9 mouse cellular contexts compared by ENCODE assay signal in genomic region chr4:54927321-54928062, GRCm38 (mm10). TPM values are rescaled to one million over a fixed set of nuclear protein-coding genes. Genes with fewer than 3 reads are reported as not detected.
DNase-seq lines count a peak whose midpoint lies in the region; ATAC-seq and TF ChIP-seq lines count a peak whose summit lies in the region.
"Not testable (repeated sequence)": the region's sequence is repeated elsewhere in the genome, so short reads cannot be mapped to it uniquely, and the experiment has no call there.
"Had no signal": no experiment of that assay in that cellular context is flagged by ENCODE, and none has a peak within 500 bp of the region (broad histone marks: within the 10 kb centered on the region; RNA-seq: fewer than 3 reads in every experiment).

No protein-coding gene starts in this region.

- not testable (repeated sequence) for H3K9ac ChIP-seq in ES-E14 (ENCODE audit: insufficient read depth, low read depth, low read length, poor library complexity, severe bottlenecking); embryonic facial prominence, embryonic 14.5 days (ENCODE audit: low read depth, low read length); limb, embryonic 14.5 days (ENCODE audit: low read depth, low read length, severe bottlenecking)

- in situ Hi-C loops in ES-E14 (cut with MboI; ENCODE audit: low sequenced_read_pairs in 2 of 2, unreplicated experiment in 2 of 2) = not testable (repeated sequence)

- not testable (repeated sequence) for H3K9me3 ChIP-seq in ES-E14 (ENCODE audit: control insufficient read depth, insufficient read depth, low read depth, low read length); embryonic facial prominence, embryonic 14.5 days (ENCODE audit: control insufficient read depth, low read length); limb, embryonic 14.5 days (ENCODE audit: control insufficient read depth, low read length)

- not testable (repeated sequence) for H3K4me2 ChIP-seq in embryonic facial prominence, embryonic 14.5 days (ENCODE audit: low read depth, low read length); limb, embryonic 14.5 days (replicated peaks; ENCODE audit: low read depth, low read length, severe bottlenecking)

- DNase-seq in ES-E14 (ENCODE audit: low read depth, low spot score) = not testable (repeated sequence)
- peak; percentile 57 for DNase-seq in R1 (ENCODE audit: low read depth, low spot score)
- peak; percentile 5 for DNase-seq in embryonic facial prominence, embryonic 14.5 days (ENCODE audit: low spot score)
- DNase-seq in heart, postnatal 10 days = peak; percentile 26 to 37
- DNase-seq in limb, embryonic 14.5 days (ENCODE audit: low spot score) = peak; percentile 35
- DNase-seq in skeletal muscle tissue, adult 2 months (ENCODE audit: low read depth, low spot score) = peak; percentile 16

- ATAC-seq in embryonic facial prominence, embryonic 14.5 days (ENCODE audit: low read depth); limb, embryonic 14.5 days (ENCODE audit: low FRiP score, low read depth): not testable (repeated sequence)
- ATAC-seq in granulocyte monocyte progenitor cell, adult 5-6 weeks (replicated peaks; ENCODE audit: poor library complexity, severe bottlenecking) = peak; percentile 68

- H3K27me3 ChIP-seq in embryonic facial prominence, embryonic 14.5 days (replicated peaks; ENCODE audit: control insufficient read depth, insufficient read depth, low read length); limb, embryonic 14.5 days (ENCODE audit: control insufficient read depth, insufficient read depth, low read length): not testable (repeated sequence)

- 80% methylated on average over 8 of the region's 8 CpGs for WGBS in embryonic facial prominence, embryonic 14.5 days
- WGBS in limb, embryonic 14.5 days = 76% methylated on average over 8 of the region's 8 CpGs

- not testable (repeated sequence) for H3K4me3 ChIP-seq in ES-E14 (ENCODE audit: insufficient read depth in 1 of 2, low read depth in 1 of 2, low read length in 2 of 2, poor library complexity in 1 of 2, severe bottlenecking in 1 of 2); embryonic facial prominence, embryonic 14.5 days (ENCODE audit: low read depth, low read length); limb, embryonic 14.5 days (replicated peaks; ENCODE audit: low read length)
- H3K4me3 ChIP-seq in bone marrow macrophage, adult 2 months (ENCODE audit: insufficient read depth, low read length) = peak overlapping the region; percentile 36; the same call in 1 of the 2 replicates

- H3K4me1 ChIP-seq in ES-E14 (ENCODE audit: control insufficient read depth in 2 of 2, insufficient read depth in 2 of 2, low read length in 2 of 2, poor library complexity in 1 of 2); bone marrow macrophage, adult 2 months (ENCODE audit: control insufficient read depth, insufficient read depth, low read length); embryonic facial prominence, embryonic 14.5 days (ENCODE audit: control insufficient read depth, insufficient read depth, low read length); limb, embryonic 14.5 days (ENCODE audit: control insufficient read depth, insufficient read depth, low read length): not testable (repeated sequence)

- H3K36me3 ChIP-seq in ES-E14 (ENCODE audit: control insufficient read depth, insufficient read depth, low read length, poor library complexity, severe bottlenecking); embryonic facial prominence, embryonic 14.5 days (ENCODE audit: control insufficient read depth, insufficient read depth, low read length); limb, embryonic 14.5 days (ENCODE audit: control insufficient read depth, insufficient read depth, low read length): not testable (repeated sequence)

- intact Hi-C loops in heart, postnatal 10 days (cut with DNase I) = not testable (repeated sequence)

- TF ChIP-seq CTCF in bone marrow macrophage, adult 2 months (IDR thresholded peaks at IDR 0.05; ENCODE audit: low read depth, low read length) = not testable (repeated sequence)

- TF ChIP-seq POLR2A in bone marrow macrophage, adult 2 months (IDR thresholded peaks at IDR 0.05; ENCODE audit: borderline replicate concordance, low read depth, low read length); limb, embryonic 14.5 days (IDR thresholded peaks at IDR 0.05; ENCODE audit: borderline replicate concordance, extremely low read depth, insufficient read depth, insufficient read length): not testable (repeated sequence)

- peak overlapping the region; percentile 32; the same call in 1 of the 2 replicates for H3K27ac ChIP-seq in ES-E14 (ENCODE audit: insufficient read depth, low read depth, low read length, poor library complexity, severe bottlenecking)
- H3K27ac ChIP-seq in bone marrow macrophage, adult 2 months (ENCODE audit: insufficient read depth, low read depth, low read length) = peak overlapping the region; percentile 54
- not testable (repeated sequence) for H3K27ac ChIP-seq in embryonic facial prominence, embryonic 14.5 days (replicated peaks; ENCODE audit: low read depth, low read length); limb, embryonic 14.5 days (replicated peaks; ENCODE audit: low read depth, low read length)

TF ChIP-seq in ES-E14, 5 proteins besides CTCF, POLR2A, EP300 and RAD21:
- TF ChIP-seq ZNF384 (IDR thresholded peaks at IDR 0.05; ENCODE audit: low read depth, low read length) = peak; percentile 54; the same call in 1 of the 2 replicates

RNA-seq across cellular contexts. Expression of gene Zfp462, which starts 17.4 kb away (rescaled TPM):
- 48.8 and 63.7 TPM in 2 replicates for total RNA-seq in ES-E14 (2012; rRNA removed)
- 0.07 and 0.12 TPM in 2 replicates for polyA plus RNA-seq in bone marrow macrophage, adult 2 months (2012; ENCODE audit: insufficient read depth, insufficient read length, missing spikeins)
- polyA plus RNA-seq in embryonic facial prominence, embryonic 14.5 days (2014; fragmentation: Nextera tagmentation; extraction: Ambion mirVana) = 3.0 and 6.7 TPM in 2 replicates
- total RNA-seq in granulocyte monocyte progenitor cell, adult 5-6 weeks (2014; fragmentation: Nextera tagmentation) = 0.06 TPM in 1 of 2 replicates, not detected in the other
- total RNA-seq in granulocyte monocyte progenitor cell, adult 5-6 weeks (2017) = 0.05 and 0.22 TPM in 2 replicates
- 10 to 100 TPM; 17.7 to 18.5 TPM for total RNA-seq in heart, postnatal 10 days (2021)
- 26.7 and 33.1 TPM in 2 replicates for polyA plus RNA-seq in limb, embryonic 14.5 days (2012; rRNA removed)
- 3.8 and 4.2 TPM in 2 replicates for polyA plus RNA-seq in limb, embryonic 14.5 days (2014; fragmentation: Nextera tagmentation; extraction: Ambion mirVana)
- total RNA-seq: MEL had no signal

Comparison
In these comparisons a context has a peak if more than half of its experiments do, and no peak if none do; other contexts are left out.
1. RNA of gene Zfp462, which starts 17.4 kb away (total RNA-seq): 48.8 to 63.7 TPM in ES-E14 and 17.7 to 18.5 TPM in heart, postnatal 10 days; 0.05 to 0.22 TPM in granulocyte monocyte progenitor cell, adult 5-6 weeks; every median in the first group is over 10 times any median in the second.